Mouse (Mus musculus) liver, embryonic 15.5 days (tissue): ENCODE data around the gene Ptcd1. TPM values are rescaled to one million over a fixed set of nuclear protein-coding genes. Genes with fewer than 3 reads are reported as not detected.

Experiments
- polyA plus RNA-seq: library from polyadenylated mRNA; unstranded; fragments of >200 nt; fragmentation: Nextera tagmentation; extraction: Ambion mirVana; gene quantifications from 2 replicates; pipeline ENCODE4 v1.2.1, GENCODE M21; 2015

Gene Ptcd1
- polyA plus RNA-seq, 1 experiment from 2014 or later = 7.7 TPM

Other genes starting within 250 kb of the Ptcd1 start
- gene Smurf1, start 201.3 kb downstream of the Ptcd1 start, polyA plus RNA-seq = 2.0 and 2.3 TPM in 2 replicates
- gene Gm4871, start 134.4 kb downstream of the Ptcd1 start, polyA plus RNA-seq = not detected in 2 replicates
- gene 1700018F24Rik, start 124.1 kb downstream of the Ptcd1 start, polyA plus RNA-seq = not detected in 2 replicates
- gene Arpc1a, start 83.3 kb downstream of the Ptcd1 start, polyA plus RNA-seq = 54.2 and 55.3 TPM in 2 replicates
- gene Kpna7, start 83.1 kb downstream of the Ptcd1 start, polyA plus RNA-seq = 0.10 TPM in 1 of 2 replicates, not detected in the other
- 185 and 195 TPM in 2 replicates for gene Arpc1b, start 52.9 kb downstream of the Ptcd1 start, polyA plus RNA-seq
- gene Pdap1, start 26.9 kb downstream of the Ptcd1 start, polyA plus RNA-seq = 28.8 and 36.5 TPM in 2 replicates
- gene Bud31, start 26.7 kb downstream of the Ptcd1 start, polyA plus RNA-seq = 121 and 128 TPM in 2 replicates
- gene Cpsf4, start 105 bp upstream of the Ptcd1 start, polyA plus RNA-seq = 24.4 and 25.1 TPM in 2 replicates
- gene Atp5j2, start 25.0 kb upstream of the Ptcd1 start, polyA plus RNA-seq = 406 and 457 TPM in 2 replicates
- 8.7 and 8.8 TPM in 2 replicates for gene Zkscan14, start 34.8 kb upstream of the Ptcd1 start, polyA plus RNA-seq
- gene Zkscan5, start 37.5 kb upstream of the Ptcd1 start, polyA plus RNA-seq = 3.6 and 3.7 TPM in 2 replicates
- gene Zfp655, start 64.6 kb upstream of the Ptcd1 start, polyA plus RNA-seq = 17.8 and 18.0 TPM in 2 replicates
- gene Zscan25, start 113.4 kb upstream of the Ptcd1 start, polyA plus RNA-seq = 0.13 and 0.14 TPM in 2 replicates
- gene Cyp3a57, start 178.2 kb upstream of the Ptcd1 start, polyA plus RNA-seq = 0.07 TPM in 1 of 2 replicates, not detected in the other